Mouse (Mus musculus): ENCODE measurements around the gene Mon2.

Gene Mon2

DNA sequence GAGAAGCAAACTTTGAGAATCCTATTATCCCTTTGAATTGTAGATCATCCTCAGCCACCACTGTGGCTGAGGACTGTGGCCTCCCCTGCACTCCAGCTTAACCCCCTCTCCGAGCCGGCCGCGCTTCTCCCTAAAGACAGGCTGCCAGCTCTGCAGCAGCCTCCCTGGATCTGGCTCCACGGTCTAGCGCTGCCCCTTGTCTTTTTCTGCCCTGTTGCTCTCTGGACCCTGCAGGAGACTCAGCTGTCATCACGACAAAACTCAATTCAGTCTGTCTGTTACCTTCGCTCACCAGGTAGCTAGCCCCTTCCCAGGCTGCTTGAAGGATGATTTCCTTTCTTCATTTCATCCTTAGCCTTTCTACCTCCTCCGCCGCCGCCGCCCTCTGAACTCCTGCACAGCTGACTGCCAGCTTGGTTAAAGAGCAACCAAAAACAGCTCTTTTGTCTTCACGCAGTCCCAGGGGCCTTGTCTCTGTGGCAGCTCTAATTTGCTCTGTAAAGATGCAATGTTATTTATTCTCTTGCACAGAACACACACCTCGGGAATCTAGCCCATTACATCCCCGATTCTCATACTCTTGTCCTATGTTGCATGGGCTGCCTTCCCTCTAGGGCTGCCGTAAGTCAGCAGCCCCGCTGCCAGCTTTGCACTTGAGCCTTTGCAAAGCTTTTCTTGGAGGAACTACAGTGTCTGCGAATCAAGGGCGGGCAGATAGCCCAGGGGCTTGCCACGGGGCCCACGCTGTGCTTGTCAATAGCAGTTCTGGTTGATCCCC is 112.7 kb downstream of the Mon2 start:
- DNase-seq (ENCODE audit: low spot score in 2 of 2) = peak in 1 of 2 experiments; percentile 26

DNA sequence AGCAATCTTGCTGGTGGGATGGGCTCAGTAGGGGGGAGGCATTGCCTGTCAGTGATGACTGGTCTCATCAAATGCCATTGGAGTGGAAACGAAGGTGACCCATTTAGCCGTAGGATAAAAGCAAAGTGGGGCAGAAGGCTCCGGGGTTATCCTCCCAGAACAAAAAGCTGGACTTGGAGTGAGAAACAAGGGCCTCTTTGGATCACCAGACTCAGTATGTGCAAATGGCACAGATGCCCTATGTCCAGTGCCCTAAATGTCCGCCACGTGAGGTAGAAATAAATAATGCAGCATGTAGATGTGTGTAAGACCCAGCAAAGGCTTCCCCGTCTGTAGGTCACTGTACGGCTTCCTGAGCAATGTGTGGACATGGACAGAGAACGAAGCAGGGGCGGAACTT is 113.7 kb downstream of the Mon2 start:
- no peak for DNase-seq (ENCODE audit: low spot score in 2 of 2)

DNA sequence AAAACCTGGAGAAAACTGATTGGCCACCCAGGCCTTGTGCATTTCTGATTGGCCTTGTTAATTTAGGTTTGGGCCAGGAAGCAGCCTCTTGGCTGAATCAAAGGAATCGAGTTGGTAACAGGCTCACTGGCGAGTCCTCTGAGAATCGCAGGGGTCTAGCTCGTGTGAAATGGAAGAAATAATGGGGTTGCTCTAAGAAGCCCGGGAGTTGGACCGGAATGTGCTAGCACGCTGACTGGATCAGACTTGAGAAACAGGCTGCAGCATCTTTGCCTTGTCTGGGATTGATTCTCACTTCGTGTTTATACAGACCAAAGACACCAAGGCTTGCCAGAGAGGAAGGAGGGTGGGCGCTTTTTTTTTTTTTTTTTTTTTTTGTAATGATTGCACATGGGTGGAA is 114.8 kb downstream of the Mon2 start:
- DNase-seq (ENCODE audit: low spot score in 2 of 2) = no peak

DNA sequence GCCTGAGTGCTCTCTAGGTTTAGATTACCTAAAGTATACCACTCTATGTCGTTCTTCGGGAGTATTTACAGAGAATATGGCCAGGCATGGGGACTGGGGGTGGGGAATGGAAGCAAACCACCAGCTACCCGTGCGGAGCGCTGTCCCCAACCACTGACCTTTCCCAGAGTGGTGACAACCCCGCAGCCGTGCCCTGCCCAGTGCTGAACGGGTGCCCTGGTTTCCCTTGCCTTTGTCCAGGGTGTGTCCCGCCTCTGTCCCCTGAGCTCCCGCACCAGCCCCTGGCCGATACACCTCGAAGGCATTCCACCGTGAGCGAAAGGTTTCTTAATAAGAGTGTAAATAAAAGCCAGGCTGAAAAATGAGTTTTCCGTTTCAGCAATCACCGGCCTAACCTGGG is 115.6 kb downstream of the Mon2 start:
- no peak for DNase-seq (ENCODE audit: low spot score in 2 of 2)

DNA sequence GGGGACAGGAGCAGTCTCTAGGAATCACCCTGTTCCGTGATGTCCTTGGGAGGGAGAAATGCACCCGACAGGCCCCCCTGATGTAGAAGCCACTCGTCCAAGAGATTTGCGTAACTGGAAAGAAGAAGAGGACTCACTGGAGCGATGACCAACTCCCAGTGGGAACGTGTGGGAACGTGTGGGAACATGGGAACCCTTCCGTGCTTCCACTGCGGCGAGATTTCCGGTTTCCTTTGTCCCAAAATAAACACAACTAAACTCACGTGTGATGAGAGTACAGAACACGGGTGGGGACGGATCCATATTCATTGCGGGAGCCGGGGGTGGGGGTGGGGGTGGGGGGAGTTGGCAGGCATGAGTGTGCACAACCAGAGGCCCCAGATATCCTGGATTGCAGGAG is 116.1 kb downstream of the Mon2 start:
- no peak for DNase-seq (ENCODE audit: low spot score in 2 of 2)

DNA sequence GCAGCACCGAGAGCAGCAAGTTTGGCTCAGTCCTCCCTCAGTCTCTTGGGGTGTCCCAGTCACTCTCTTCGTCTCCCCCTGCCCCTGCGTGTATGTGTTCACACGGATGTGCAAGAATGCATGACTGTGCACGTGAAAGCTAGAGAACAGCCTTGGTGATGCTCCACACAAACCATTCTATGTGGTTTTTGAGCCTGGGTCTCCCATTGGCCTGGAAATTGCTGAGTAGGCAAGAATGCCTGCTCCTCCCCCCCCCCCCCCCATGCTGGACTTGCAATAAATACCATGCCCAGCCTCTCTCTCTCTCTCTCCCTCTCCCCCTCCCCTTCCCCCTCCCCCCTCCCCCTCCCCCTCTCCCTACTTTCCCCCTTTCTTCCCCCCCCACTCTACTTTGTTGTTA is 117.6 kb downstream of the Mon2 start:
- DNase-seq (ENCODE audit: low spot score in 2 of 2) = no peak

DNA sequence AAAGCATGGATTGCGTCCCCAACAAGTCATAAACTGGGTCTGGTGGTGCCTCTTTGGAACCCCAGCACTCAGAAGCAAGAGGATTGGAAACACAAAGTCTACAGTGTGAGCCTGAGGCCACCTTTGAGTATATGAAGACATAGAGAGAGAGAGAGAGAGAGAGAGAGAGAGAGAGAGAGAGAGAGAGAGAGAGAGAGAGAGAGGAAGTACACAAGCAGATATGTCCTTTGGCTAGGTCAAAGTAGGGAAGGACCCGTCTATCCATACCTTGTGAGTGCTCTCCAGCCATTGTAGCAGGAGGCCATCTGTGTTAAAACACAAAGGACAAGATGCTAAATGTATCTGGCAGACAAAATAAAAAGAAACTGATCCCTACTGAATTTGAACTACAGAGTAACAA is 118.4 kb downstream of the Mon2 start:
- DNase-seq (ENCODE audit: low spot score in 2 of 2) = no peak

DNA sequence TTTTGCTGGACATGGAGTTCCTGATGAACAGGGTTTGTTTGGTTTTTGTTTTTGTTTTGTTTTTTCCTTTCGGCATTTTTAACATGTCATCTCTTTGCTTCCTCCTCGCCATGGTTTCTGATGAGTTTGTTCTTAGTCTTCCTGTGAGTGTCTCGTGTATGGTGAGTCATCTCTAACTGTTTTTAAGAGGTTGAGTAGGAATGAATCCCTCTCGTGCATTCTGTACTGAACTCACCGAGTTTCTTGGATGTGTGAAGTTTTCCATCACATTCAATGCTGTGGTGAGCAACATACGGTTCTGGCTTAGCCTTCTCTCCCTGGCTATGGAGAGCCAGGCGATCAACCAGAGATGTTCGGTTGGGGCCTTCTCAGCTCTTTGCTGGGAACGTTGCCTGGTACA is 122.7 kb downstream of the Mon2 start:
- no peak for DNase-seq (ENCODE audit: low spot score in 2 of 2)

DNA sequence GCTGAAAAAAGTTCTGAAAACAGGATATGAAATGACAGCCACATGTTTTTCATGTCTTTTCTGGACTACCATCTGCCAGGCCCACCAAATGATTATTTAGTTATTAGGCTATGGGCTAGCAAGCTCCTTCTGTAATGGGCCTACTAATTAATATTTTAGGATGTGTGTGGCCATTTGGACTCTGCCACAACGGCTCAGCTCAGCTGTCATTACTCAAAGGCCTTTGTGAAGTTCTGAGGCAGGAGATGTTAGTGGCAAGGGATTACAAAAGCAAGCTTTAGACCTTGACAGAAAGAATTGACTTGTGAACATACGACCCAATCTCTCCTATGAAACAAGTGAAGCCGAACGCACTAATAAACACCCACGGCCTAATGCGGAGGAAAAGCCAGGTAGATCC is 125.3 kb downstream of the Mon2 start:
- DNase-seq (ENCODE audit: low spot score in 2 of 2) = no peak

DNA sequence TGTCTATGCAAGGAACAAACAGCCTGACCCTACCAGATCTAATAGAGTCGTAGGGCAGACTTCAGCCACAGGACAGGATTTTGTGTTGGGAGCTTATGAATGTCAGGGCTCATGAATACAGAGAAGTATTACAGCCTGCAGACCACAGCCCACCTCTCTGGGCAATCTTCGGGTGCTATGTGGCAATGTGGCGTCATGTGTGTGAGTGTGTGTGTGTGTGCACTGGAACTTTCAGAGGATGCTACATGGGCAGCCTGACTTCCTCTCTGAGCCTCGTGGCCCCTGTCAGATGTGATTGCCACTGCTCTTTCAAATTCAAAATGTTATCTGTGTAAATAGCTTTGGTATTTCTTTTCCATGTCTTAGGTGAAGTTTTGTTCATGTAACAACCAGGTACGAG is 131.4 kb downstream of the Mon2 start:
- DNase-seq (ENCODE audit: low spot score in 2 of 2) = no peak

DNA sequence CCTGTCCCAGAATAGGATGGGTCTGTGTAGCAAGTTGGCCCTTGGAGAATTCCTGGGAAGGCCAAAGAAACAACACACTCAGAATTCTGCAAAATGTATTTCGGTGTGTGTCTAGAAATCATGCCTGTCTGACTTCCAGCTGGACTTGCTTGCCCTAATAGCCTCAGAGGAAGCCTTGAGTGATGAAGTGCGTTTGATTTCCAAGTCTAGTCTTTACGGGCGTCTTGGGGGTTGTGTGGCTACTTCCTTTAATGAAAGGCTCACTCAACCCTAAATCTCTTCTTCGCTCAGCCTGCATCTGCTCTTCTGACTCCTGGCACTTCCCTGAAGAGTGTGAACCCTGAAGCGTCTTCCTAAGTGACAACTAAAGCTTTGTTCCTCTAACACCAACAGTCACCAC is 132.5 kb downstream of the Mon2 start:
- DNase-seq (ENCODE audit: low spot score in 2 of 2) = no peak

DNA sequence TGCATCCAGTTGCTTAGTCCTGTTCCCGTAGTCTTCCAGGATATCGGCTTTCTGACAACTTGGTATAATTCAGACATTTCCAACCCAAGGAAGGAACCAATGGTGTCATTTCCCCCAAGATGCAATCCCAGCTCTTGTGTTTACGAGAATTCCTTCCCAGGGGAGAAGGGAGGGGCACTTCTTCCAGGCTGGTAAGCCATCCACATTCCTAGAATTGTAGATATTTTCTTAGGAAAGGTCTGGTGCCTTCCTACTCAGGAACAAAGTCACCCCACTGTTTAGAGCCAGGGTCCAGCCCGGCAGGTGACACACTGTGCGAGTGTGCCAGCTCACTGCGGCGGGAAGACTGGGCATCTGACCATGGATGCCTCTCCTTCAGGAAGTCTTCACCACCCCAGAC is 133.5 kb downstream of the Mon2 start:
- DNase-seq (ENCODE audit: low spot score in 2 of 2) = no peak
